Mouse (Mus musculus): ENCODE results near the gene Tbc1d10c. TPM values are rescaled to one million over a fixed set of nuclear protein-coding genes. Genes with fewer than 3 reads are reported as not detected.
A peak's percentile ranks its signal among the peaks of the same experiment; 100 is the strongest.

Tbc1d10c gene
- polyA plus RNA-seq, 1 experiment from 2014 or later, result 1.1 TPM

GRCm38 (mm10) chr19:4163543-4163887 lies 27.6 kb downstream of the Tbc1d10c start:
- peak overlapping the region; percentile 71 for H3K4me3 ChIP-seq (ENCODE audit: low read depth, low read length)
- DNase-seq (ENCODE audit: low spot score) (no peak), ATAC-seq (ENCODE audit: insufficient read depth, low FRiP score, low TSS enrichment) (no peak)
- 39% methylated on average over 4 of the region's 4 CpGs for WGBS
- peak overlapping the region; percentile 79 for H3K4me2 ChIP-seq (ENCODE audit: low read depth)
- H3K9ac ChIP-seq (ENCODE audit: low read length), result peak overlapping the region; percentile 71
- H3K36me3 ChIP-seq (ENCODE audit: control insufficient read depth, insufficient read depth, low read length), result 0 out of 2 replicates have a peak, but pooled peaks cover 5% of the 10 kb centered on the region
- no peaks in the 10 kb centered on the region for H3K9me3 ChIP-seq (ENCODE audit: control insufficient read depth, low read length)
- H3K27me3 ChIP-seq (ENCODE audit: control insufficient read depth, insufficient read depth, low read length), result no peaks in the 10 kb centered on the region
- H3K4me1 ChIP-seq (ENCODE audit: control insufficient read depth, insufficient read depth, low read length), result peaks cover 7% of the 10 kb centered on the region
- peak overlapping the region; percentile 54; the same call in 1 of the 2 replicates for H3K27ac ChIP-seq (ENCODE audit: low read depth, low read length)

GRCm38 (mm10) chr19:4162646-4163542 lies 28.2 kb downstream of the Tbc1d10c start, which contains the start of gene Rps6kb2:
TSS of gene Rps6kb2 (minus strand) at chr19:4163354.
- DNase-seq (ENCODE audit: low spot score), result peak; percentile 95
- Histone ChIP-seq H3K9me3 (ENCODE audit: control insufficient read depth, low read length) (no peaks in the 10 kb centered on the region), H3K27ac (ENCODE audit: low read depth, low read length) (peak within 1 kb of the TSS; percentile 54; the same call in 1 of the 2 replicates), H3K36me3 (ENCODE audit: control insufficient read depth, insufficient read depth, low read length) (peaks cover 7% of the 10 kb centered on the region; the same call in 1 of the 2 replicates), H3K27me3 (ENCODE audit: control insufficient read depth, insufficient read depth, low read length) (no peaks in the 10 kb centered on the region), H3K4me2 (ENCODE audit: low read depth) (peak within 1 kb of the TSS; percentile 79), H3K9ac (ENCODE audit: low read length) (peak within 1 kb of the TSS; percentile 71), H3K4me3 (ENCODE audit: low read depth, low read length) (peak within 1 kb of the TSS; percentile 71), H3K4me1 (ENCODE audit: control insufficient read depth, insufficient read depth, low read length) (peaks cover 7% of the 10 kb centered on the region)
- WGBS, result 7% methylated on average over 42 of the region's 42 CpGs
- ATAC-seq (ENCODE audit: insufficient read depth, low FRiP score, low TSS enrichment), result peak; percentile 84

GRCm38 (mm10) chr19:4159049-4159448 lies 32.0 kb downstream of the Tbc1d10c start:
- Histone ChIP-seq H3K4me3 (ENCODE audit: low read depth, low read length) (no peak overlapping the region), H3K36me3 (ENCODE audit: control insufficient read depth, insufficient read depth, low read length) (peaks cover 16% of the 10 kb centered on the region), H3K4me1 (ENCODE audit: control insufficient read depth, insufficient read depth, low read length) (peaks cover 7% of the 10 kb centered on the region), H3K9ac (ENCODE audit: low read length) (no peak overlapping the region), H3K27ac (ENCODE audit: low read depth, low read length) (no peak overlapping the region), H3K27me3 (ENCODE audit: control insufficient read depth, insufficient read depth, low read length) (no peaks in the 10 kb centered on the region), H3K4me2 (ENCODE audit: low read depth) (no peak overlapping the region), H3K9me3 (ENCODE audit: control insufficient read depth, low read length) (no peaks in the 10 kb centered on the region)
- DNase-seq (ENCODE audit: low spot score) (no peak), ATAC-seq (ENCODE audit: insufficient read depth, low FRiP score, low TSS enrichment) (no peak)
- WGBS, result 92% methylated on average over 8 of the region's 8 CpGs

- Histone ChIP-seq H3K36me3 (ENCODE audit: control insufficient read depth, insufficient read depth, low read length) (peaks cover 16% of the 10 kb centered on the region), H3K4me2 (ENCODE audit: low read depth) (no peak overlapping the region), H3K4me1 (ENCODE audit: control insufficient read depth, insufficient read depth, low read length) (no peaks in the 10 kb centered on the region), H3K9ac (ENCODE audit: low read length) (no peak overlapping the region; the same call in 1 of the 2 replicates), H3K27me3 (ENCODE audit: control insufficient read depth, insufficient read depth, low read length) (no peaks in the 10 kb centered on the region), H3K9me3 (ENCODE audit: control insufficient read depth, low read length) (no peaks in the 10 kb centered on the region), H3K4me3 (ENCODE audit: low read depth, low read length) (no peak overlapping the region), H3K27ac (ENCODE audit: low read depth, low read length) (no peak overlapping the region)
- ATAC-seq (ENCODE audit: insufficient read depth, low FRiP score, low TSS enrichment) (no peak), DNase-seq (ENCODE audit: low spot score) (no peak)
- WGBS, result 94% methylated on average over 12 of the region's 12 CpGs
These were observed 34.3 kb downstream of the Tbc1d10c start for GRCm38 (mm10) chr19:4156771-4157170.

DNA sequence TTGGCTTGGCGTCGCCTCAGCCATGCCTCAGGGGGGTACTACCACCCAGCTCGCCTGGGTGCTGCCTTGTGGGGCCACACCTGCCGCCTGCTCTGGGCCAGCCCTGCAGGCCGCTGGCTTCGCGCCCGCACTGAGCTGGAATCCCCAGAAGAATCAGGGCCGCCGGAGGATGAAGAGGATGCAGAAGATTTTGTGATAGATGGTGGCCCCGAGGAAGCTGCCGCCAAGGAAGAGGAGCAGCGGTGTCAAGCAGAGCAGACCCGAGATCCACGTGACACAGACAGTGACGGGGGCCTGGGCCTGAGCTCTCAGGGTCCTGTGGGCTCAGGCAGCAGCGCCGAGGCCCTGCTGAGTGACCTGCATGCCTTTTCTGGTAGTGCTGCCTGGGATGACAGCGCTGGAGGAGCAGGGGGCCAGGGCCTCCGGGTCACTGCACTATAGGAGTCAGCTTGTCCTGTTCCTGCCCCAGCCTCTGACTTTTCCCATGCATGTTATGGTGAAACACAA lies 35.0 kb downstream of the Tbc1d10c start:
- H3K36me3 ChIP-seq (ENCODE audit: control insufficient read depth, insufficient read depth, low read length), result peaks cover 18% of the 10 kb centered on the region
- H3K4me1 ChIP-seq (ENCODE audit: control insufficient read depth, insufficient read depth, low read length), result no peaks in the 10 kb centered on the region
- DNase-seq (ENCODE audit: low spot score) (no peak), ATAC-seq (ENCODE audit: insufficient read depth, low FRiP score, low TSS enrichment) (no peak)
- H3K9ac ChIP-seq (ENCODE audit: low read length), result 0 out of 2 replicates have a peak overlapping the region, but pooled peaks have one; percentile 14
- H3K27me3 ChIP-seq (ENCODE audit: control insufficient read depth, insufficient read depth, low read length), result no peaks in the 10 kb centered on the region
- WGBS, result 79% methylated on average over 20 of the region's 20 CpGs
- no peak overlapping the region for H3K27ac ChIP-seq (ENCODE audit: low read depth, low read length)
- no peak overlapping the region for H3K4me3 ChIP-seq (ENCODE audit: low read depth, low read length)
- no peak overlapping the region for H3K4me2 ChIP-seq (ENCODE audit: low read depth)
- H3K9me3 ChIP-seq (ENCODE audit: control insufficient read depth, low read length), result no peaks in the 10 kb centered on the region

- Histone ChIP-seq H3K27me3 (ENCODE audit: control insufficient read depth, insufficient read depth, low read length) (no peaks in the 10 kb centered on the region), H3K4me2 (ENCODE audit: low read depth) (no peak overlapping the region), H3K27ac (ENCODE audit: low read depth, low read length) (no peak overlapping the region), H3K9ac (ENCODE audit: low read length) (0 out of 2 replicates have a peak overlapping the region, but pooled peaks have one; percentile 14), H3K4me1 (ENCODE audit: control insufficient read depth, insufficient read depth, low read length) (no peaks in the 10 kb centered on the region), H3K36me3 (ENCODE audit: control insufficient read depth, insufficient read depth, low read length) (peaks cover 19% of the 10 kb centered on the region), H3K4me3 (ENCODE audit: low read depth, low read length) (no peak overlapping the region), H3K9me3 (ENCODE audit: control insufficient read depth, low read length) (no peaks in the 10 kb centered on the region)
- no peak for DNase-seq (ENCODE audit: low spot score)
- ATAC-seq (ENCODE audit: insufficient read depth, low FRiP score, low TSS enrichment), result no peak
- WGBS, result 75% methylated on average over 6 of the region's 6 CpGs
These were observed 35.6 kb downstream of the Tbc1d10c start for GRCm38 (mm10) chr19:4155223-4156072.

GRCm38 (mm10) chr19:4154437-4155222 lies 36.5 kb downstream of the Tbc1d10c start:
- no peak for ATAC-seq (ENCODE audit: insufficient read depth, low FRiP score, low TSS enrichment)
- no peaks in the 10 kb centered on the region for H3K9me3 ChIP-seq (ENCODE audit: control insufficient read depth, low read length)

GRCm38 (mm10) chr19:4153232-4153654 lies 37.8 kb downstream of the Tbc1d10c start, which contains the start of gene Ptprcap:
TSS of gene Ptprcap (plus strand) at chr19:4153604.
- Histone ChIP-seq H3K4me1 (ENCODE audit: control insufficient read depth, insufficient read depth, low read length) (peaks cover 8% of the 10 kb centered on the region), H3K9me3 (ENCODE audit: control insufficient read depth, low read length) (no peaks in the 10 kb centered on the region), H3K4me3 (ENCODE audit: low read depth, low read length) (no peak within 1 kb of the TSS), H3K27me3 (ENCODE audit: control insufficient read depth, insufficient read depth, low read length) (no peaks in the 10 kb centered on the region), H3K4me2 (ENCODE audit: low read depth) (no peak within 1 kb of the TSS), H3K9ac (ENCODE audit: low read length) (no peak within 1 kb of the TSS), H3K36me3 (ENCODE audit: control insufficient read depth, insufficient read depth, low read length) (peaks cover 13% of the 10 kb centered on the region), H3K27ac (ENCODE audit: low read depth, low read length) (no peak within 1 kb of the TSS)
- no peak for ATAC-seq (ENCODE audit: insufficient read depth, low FRiP score, low TSS enrichment)
- 85% methylated on average over 11 of the region's 11 CpGs for WGBS
- DNase-seq (ENCODE audit: low spot score), result no peak

More at GRCm38 (mm10) chr19:4154437-4155222, 36.5 kb downstream of the Tbc1d10c start:
- H3K27ac ChIP-seq (ENCODE audit: low read depth, low read length), result no peak overlapping the region
- H3K4me3 ChIP-seq (ENCODE audit: low read depth, low read length), result no peak overlapping the region
- H3K9ac ChIP-seq (ENCODE audit: low read length), result no peak overlapping the region
- H3K36me3 ChIP-seq (ENCODE audit: control insufficient read depth, insufficient read depth, low read length), result peaks cover 19% of the 10 kb centered on the region
- H3K27me3 ChIP-seq (ENCODE audit: control insufficient read depth, insufficient read depth, low read length), result no peaks in the 10 kb centered on the region
- 85% methylated on average over 13 of the region's 13 CpGs for WGBS
- H3K4me1 ChIP-seq (ENCODE audit: control insufficient read depth, insufficient read depth, low read length), result peaks cover under 1% of the 10 kb centered on the region; the same call in 1 of the 2 replicates
- H3K4me2 ChIP-seq (ENCODE audit: low read depth), result no peak overlapping the region
- no peak for DNase-seq (ENCODE audit: low spot score)

Measured in neural tube, embryonic 11.5 days (tissue).